8 mouse cellular contexts compared by ENCODE assay signal in the genomic region with DNA sequence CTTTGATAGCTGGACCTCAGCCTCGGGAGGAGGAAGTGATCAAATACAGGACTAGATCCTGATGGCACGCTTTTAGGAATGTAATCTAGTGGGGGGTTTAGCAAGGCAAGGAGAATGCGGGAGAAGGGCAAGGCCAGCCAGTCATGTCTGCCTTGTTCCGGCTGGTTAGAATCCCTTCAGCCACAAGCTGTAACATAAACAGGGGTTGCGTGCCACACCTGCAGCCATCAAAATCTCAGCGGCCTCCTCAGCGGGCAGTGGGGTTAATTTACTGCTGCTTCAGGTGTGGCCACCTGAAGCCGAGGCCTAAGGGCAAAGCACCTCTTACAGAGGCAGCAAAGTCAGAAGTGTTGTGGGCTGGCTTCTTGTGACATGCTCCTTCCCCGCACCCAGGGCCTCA. TPM values are rescaled to one million over a fixed set of nuclear protein-coding genes. Genes with fewer than 3 reads are reported as not detected.
DNase-seq lines count a peak whose midpoint lies in the region; ATAC-seq and TF ChIP-seq lines count a peak whose summit lies in the region.

A gene (plus strand): TSS at position 350 of the 400 bp plus-strand sequence.

- no peaks in the 10 kb centered on the region for H3K4me1 ChIP-seq in liver, adult 2 months (ENCODE audit: control insufficient read depth, insufficient read depth, low read length)
- 0 out of 2 replicates have a peak, but pooled peaks cover 3% of the 10 kb centered on the region for H3K4me1 ChIP-seq in limb, embryonic 14.5 days (ENCODE audit: control insufficient read depth, insufficient read depth, low read length)

- peak within 1 kb of the TSS; percentile 100 for H3K4me2 ChIP-seq in limb, embryonic 14.5 days (replicated peaks; ENCODE audit: low read depth, low read length, severe bottlenecking)

- H3K9me3 ChIP-seq in limb, embryonic 14.5 days (ENCODE audit: control insufficient read depth, low read length), result no peaks in the 10 kb centered on the region

- H3K9ac ChIP-seq in liver, adult 2 months (ENCODE audit: low read depth, low read length), result no peak within 1 kb of the TSS
- peak within 1 kb of the TSS; percentile 52 for H3K9ac ChIP-seq in limb, embryonic 14.5 days (ENCODE audit: low read depth, low read length, severe bottlenecking)

- H3K36me3 ChIP-seq in liver, adult 2 months (ENCODE audit: control insufficient read depth, insufficient read depth, low read length), result no peaks in the 10 kb centered on the region
- no peaks in the 10 kb centered on the region for H3K36me3 ChIP-seq in limb, embryonic 14.5 days (ENCODE audit: control insufficient read depth, insufficient read depth, low read length)

- no peaks in the 10 kb centered on the region for H3K79me2 ChIP-seq in liver, adult 2 months (ENCODE audit: control insufficient read depth, insufficient read depth, low read length)

- intact Hi-C loops in heart, postnatal 14 days (cut with DNase I), result no loop called here

- DNase-seq in liver, adult 2 months (ENCODE audit: extremely low read depth, low read depth, low spot score), result no peak
- DNase-seq in liver, result no peak
- no peak for DNase-seq in brain, embryonic 14.5 days (ENCODE audit: low read depth)
- no peak for DNase-seq in heart, postnatal 14 days
- DNase-seq in limb, embryonic 14.5 days (ENCODE audit: low spot score), result no peak
- no peak for DNase-seq in Muller cell, postnatal 12 days (ENCODE audit: inconsistent ontology term)
- DNase-seq in retina, postnatal 1 day, result no peak
- DNase-seq in cerebellum, postnatal 4 days (ENCODE audit: low spot score in 2 of 2), result no peak

- no peak within 1 kb of the TSS for H3K27ac ChIP-seq in liver, adult 2 months (replicated peaks; ENCODE audit: insufficient read depth, low read depth, low read length)
- no peak within 1 kb of the TSS for H3K27ac ChIP-seq in limb, embryonic 14.5 days (replicated peaks; ENCODE audit: low read depth, low read length)

- WGBS in liver, adult 2 months, result 38% methylated on average over 9 of the region's 9 CpGs
- WGBS in limb, embryonic 14.5 days, result 30% methylated on average over 9 of the region's 9 CpGs

- TF ChIP-seq POLR2A in liver, adult 2 months (IDR thresholded peaks at IDR 0.05; ENCODE audit: extremely low read depth, insufficient read depth, low read length), result no peak
- no peak for TF ChIP-seq POLR2A in brain, embryonic 14.5 days (IDR thresholded peaks at IDR 0.05; ENCODE audit: borderline replicate concordance, extremely low read depth, insufficient read depth, insufficient read length, poor library complexity, severe bottlenecking)
- no peak for TF ChIP-seq POLR2A in limb, embryonic 14.5 days (IDR thresholded peaks at IDR 0.05; ENCODE audit: borderline replicate concordance, extremely low read depth, insufficient read depth, insufficient read length)

- ATAC-seq in limb, embryonic 14.5 days (ENCODE audit: low FRiP score, low read depth), result no peak

- H3K4me3 ChIP-seq in liver, adult 2 months (ENCODE audit: insufficient read depth, low read depth, low read length), result peak within 1 kb of the TSS; percentile 44; the same call in 1 of the 2 replicates
- H3K4me3 ChIP-seq in limb, embryonic 14.5 days (replicated peaks; ENCODE audit: low read length), result peak within 1 kb of the TSS; percentile 58

- no peak for TF ChIP-seq CTCF in liver, adult 2 months (IDR thresholded peaks at IDR 0.05; ENCODE audit: low read depth, low read length)
- TF ChIP-seq CTCF in brain, embryonic 14.5 days (IDR thresholded peaks at IDR 0.05; ENCODE audit: borderline replicate concordance, extremely low read depth, insufficient read depth, insufficient read length), result no peak

- peaks cover 17% of the 10 kb centered on the region for H3K27me3 ChIP-seq in liver, adult 2 months (ENCODE audit: control insufficient read depth, insufficient read depth, low read length)
- H3K27me3 ChIP-seq in limb, embryonic 14.5 days (ENCODE audit: control insufficient read depth, insufficient read depth, low read length), result peaks cover 61% of the 10 kb centered on the region

RNA-seq across cellular contexts. Expression of the gene that starts here (rescaled TPM):
- total RNA-seq in liver, adult 2 months (2014; rRNA removed), result 0.55 and 0.74 TPM in 2 replicates
- polyA plus RNA-seq in liver, adult 2 months (2012; rRNA removed), result 0.26 and 0.29 TPM in 2 replicates
- polyA plus RNA-seq in brain, embryonic 14.5 days (2012; rRNA removed), result 348 and 357 TPM in 2 replicates
- 100 to 1,000 TPM; 314 to 320 TPM for total RNA-seq in heart, postnatal 14 days (2021)
- polyA plus RNA-seq in limb, embryonic 14.5 days (2012; rRNA removed), result 35.3 and 36.0 TPM in 2 replicates
- 20.2 and 22.3 TPM in 2 replicates for polyA plus RNA-seq in limb, embryonic 14.5 days (2014; fragmentation: Nextera tagmentation; extraction: Ambion mirVana)

Comparison
In these comparisons a context has a peak if more than half of its experiments do, and no peak if none do; other contexts are left out.
1. RNA of the gene that starts here (total RNA-seq): 314 to 320 TPM in heart, postnatal 14 days; 0.55 to 0.74 TPM in liver, adult 2 months; every median in the first group is over 100 times any median in the second.
2. RNA of the gene that starts here (polyA plus RNA-seq): 348 to 357 TPM in brain, embryonic 14.5 days and 20.2 to 36.0 TPM in limb, embryonic 14.5 days; 0.26 to 0.29 TPM in liver, adult 2 months; every median in the first group is over 10 times any median in the second.